Mouse (Mus musculus): ENCODE data around the gene Hoxc10. TPM values are rescaled to one million over a fixed set of nuclear protein-coding genes. Genes with fewer than 3 reads are reported as not detected.

Gene Hoxc10
- polyA plus RNA-seq, 1 experiment = 16.4 TPM

DNA sequence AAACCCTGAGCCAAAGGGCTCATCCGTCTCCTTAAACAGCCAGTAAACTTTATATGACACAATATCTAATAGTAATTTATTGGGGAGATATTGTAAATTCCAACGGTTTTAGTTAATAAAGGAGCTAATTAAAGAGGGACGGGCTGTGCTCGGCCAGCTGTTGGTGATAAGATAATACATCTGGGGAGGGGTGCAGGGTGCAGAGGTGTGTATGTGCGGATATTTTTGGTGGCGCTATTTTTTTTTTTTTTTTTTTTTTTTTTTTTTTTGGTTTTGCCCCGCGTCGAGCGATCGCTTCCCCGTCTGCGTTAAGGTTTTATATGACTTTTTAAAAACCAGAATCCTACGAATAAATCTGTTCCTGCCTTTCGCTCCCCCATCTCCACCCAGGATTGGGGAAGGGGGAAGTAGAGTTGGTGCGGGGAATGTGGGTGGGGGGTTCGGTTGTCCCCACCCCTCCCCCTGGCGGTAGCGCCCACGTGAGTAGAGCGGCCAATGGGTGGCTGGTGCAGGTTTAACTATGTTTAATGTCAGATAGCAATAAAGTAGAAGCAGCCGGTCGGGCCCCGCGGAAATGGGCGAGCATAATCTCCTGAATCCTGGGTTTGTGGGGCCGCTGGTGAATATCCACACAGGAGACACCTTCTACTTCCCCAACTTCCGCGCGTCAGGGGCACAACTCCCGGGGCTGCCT is 30.2 kb upstream of the Hoxc10 start, which contains the start of gene Hoxc12:
Gene Hoxc12, plus strand, starts transcription at position 479 of the 694 bp plus-strand sequence.
- WGBS = 5% methylated on average over 31 of the region's 31 CpGs
- peaks cover 20% of the 10 kb centered on the region for H3K27me3 ChIP-seq (replicated peaks; ENCODE audit: control insufficient read depth, insufficient read depth, low read length)
- TF ChIP-seq CTCF (conservative IDR thresholded peaks at IDR 0.05; ENCODE audit: insufficient read depth, insufficient read length, low read depth, low read length) (no peak), POLR2A (IDR thresholded peaks at IDR 0.05; ENCODE audit: low read depth, low read length) (no peak)

GRCm38 (mm10) chr15:102937036-102937666 is 29.4 kb upstream of the Hoxc10 start:
- Histone ChIP-seq H3K27ac (ENCODE audit: insufficient read depth, low read depth, low read length) (no peak overlapping the region), H3K4me1 (ENCODE audit: control insufficient read depth, insufficient read depth, low read length) (no peaks in the 10 kb centered on the region), H3K27me3 (replicated peaks; ENCODE audit: control insufficient read depth, insufficient read depth, low read length) (peaks cover 20% of the 10 kb centered on the region), H3K36me3 (ENCODE audit: control insufficient read depth, insufficient read depth, low read length) (no peaks in the 10 kb centered on the region), H3K4me3 (ENCODE audit: insufficient read depth, low read depth, low read length) (no peak overlapping the region)
- WGBS = 4% methylated on average over 50 of the region's 50 CpGs
- DNase-seq = no peak
- TF ChIP-seq POLR2A (IDR thresholded peaks at IDR 0.05; ENCODE audit: low read depth, low read length) (no peak), CTCF (conservative IDR thresholded peaks at IDR 0.05; ENCODE audit: insufficient read depth, insufficient read length, low read depth, low read length) (no peak)

More for the DNA sequence above, 30.2 kb upstream of the Hoxc10 start, which contains the start of gene Hoxc12:
- H3K36me3 ChIP-seq (ENCODE audit: control insufficient read depth, insufficient read depth, low read length) = no peaks in the 10 kb centered on the region
- H3K27ac ChIP-seq (ENCODE audit: insufficient read depth, low read depth, low read length) = no peak within 1 kb of the TSS
- no peaks in the 10 kb centered on the region for H3K4me1 ChIP-seq (ENCODE audit: control insufficient read depth, insufficient read depth, low read length)
- no peak within 1 kb of the TSS for H3K4me3 ChIP-seq (ENCODE audit: insufficient read depth, low read depth, low read length)
- no peak for DNase-seq

DNA sequence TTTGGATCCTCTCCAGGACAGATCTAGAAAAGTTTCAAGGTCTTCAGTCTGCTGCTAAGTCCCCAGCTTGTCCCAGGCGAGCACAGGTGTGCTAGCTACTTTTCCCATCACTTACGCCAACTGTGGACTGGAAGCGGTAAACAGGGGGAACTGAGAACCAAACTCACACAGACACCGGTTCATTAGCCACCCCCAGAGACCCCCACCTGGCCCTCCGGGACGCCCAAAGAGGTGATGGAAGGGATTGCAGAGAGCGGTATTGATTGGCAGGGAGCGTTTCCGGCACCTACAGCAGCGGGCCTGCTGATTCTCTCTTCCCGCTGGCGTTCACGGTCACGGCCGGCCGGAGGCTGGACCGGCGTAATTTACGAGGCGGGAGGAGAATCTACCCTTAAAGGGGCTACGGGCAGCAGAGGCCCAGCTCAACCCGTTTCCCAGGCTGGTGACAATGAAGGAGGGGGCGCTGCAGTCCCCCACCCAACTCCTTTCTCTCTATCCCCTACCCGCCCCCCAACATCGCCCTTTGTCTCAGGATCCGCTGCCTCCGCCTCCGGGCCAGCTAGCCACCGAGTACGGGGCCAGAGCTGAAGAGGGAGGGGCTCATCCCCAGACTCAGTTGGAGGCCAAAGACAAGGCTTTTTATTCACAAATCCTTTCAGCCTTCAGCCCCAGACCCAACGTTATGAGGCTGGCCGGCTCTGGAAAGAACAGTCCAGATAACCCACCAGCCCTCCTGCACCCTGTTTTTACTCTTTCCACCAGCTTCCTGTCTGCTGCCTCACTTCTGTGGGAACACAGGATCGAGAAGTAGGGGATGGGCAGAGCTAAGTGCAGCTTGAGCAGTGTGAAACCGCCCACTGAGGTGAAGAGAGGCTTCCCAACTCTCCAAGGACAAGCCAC is 27.1 kb upstream of the Hoxc10 start:
- no peak overlapping the region for H3K27ac ChIP-seq (ENCODE audit: insufficient read depth, low read depth, low read length)
- H3K36me3 ChIP-seq (ENCODE audit: control insufficient read depth, insufficient read depth, low read length) = no peaks in the 10 kb centered on the region
- no peak for DNase-seq
- TF ChIP-seq POLR2A (IDR thresholded peaks at IDR 0.05; ENCODE audit: low read depth, low read length) (no peak), CTCF (conservative IDR thresholded peaks at IDR 0.05; ENCODE audit: insufficient read depth, insufficient read length, low read depth, low read length) (no peak)
- H3K4me1 ChIP-seq (ENCODE audit: control insufficient read depth, insufficient read depth, low read length) = no peaks in the 10 kb centered on the region
- H3K4me3 ChIP-seq (ENCODE audit: insufficient read depth, low read depth, low read length) = no peak overlapping the region
- WGBS = 8% methylated on average over 34 of the region's 34 CpGs
- H3K27me3 ChIP-seq (replicated peaks; ENCODE audit: control insufficient read depth, insufficient read depth, low read length) = peaks cover 20% of the 10 kb centered on the region

DNA sequence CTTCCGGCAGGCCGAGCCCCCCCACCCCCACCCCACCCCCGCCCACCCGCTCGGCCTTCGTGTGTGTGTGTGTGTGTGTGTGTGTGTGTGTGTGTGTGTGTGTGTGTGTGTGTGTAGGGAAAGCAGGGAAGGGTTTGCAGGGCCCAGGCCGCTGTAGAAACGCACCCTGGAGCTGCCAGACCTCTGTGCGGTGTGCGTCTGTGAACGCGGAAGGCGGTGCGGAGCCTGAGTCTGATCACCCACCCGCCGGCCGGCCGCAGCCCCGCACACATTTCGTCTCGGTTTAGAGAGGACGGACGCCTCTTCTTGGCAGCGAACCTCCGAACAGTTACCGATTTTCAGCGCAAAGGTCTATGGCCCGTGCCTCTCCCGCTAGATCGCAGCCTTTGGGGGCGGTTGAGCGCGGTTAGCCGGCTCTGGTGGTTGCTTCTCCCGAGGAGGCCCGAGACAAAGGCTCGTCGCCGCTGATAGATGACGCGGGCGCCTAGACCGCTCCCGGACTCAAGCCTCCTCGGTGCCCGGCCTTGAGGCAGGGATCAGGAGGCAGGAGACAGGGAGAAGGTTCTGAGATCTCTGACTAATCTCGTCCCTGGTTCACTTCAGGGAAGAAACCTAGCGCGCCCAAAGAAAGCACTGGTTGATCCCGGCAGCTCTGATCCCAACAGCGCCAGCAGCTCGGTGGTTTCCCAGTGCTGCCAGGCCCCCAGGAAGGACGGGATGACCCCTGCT is 23.7 kb upstream of the Hoxc10 start:
- no peak overlapping the region for H3K4me3 ChIP-seq (ENCODE audit: insufficient read depth, low read depth, low read length)
- H3K36me3 ChIP-seq (ENCODE audit: control insufficient read depth, insufficient read depth, low read length) = no peaks in the 10 kb centered on the region
- 3% methylated on average over 53 of the region's 53 CpGs for WGBS
- TF ChIP-seq POLR2A (IDR thresholded peaks at IDR 0.05; ENCODE audit: low read depth, low read length) (no peak), CTCF (conservative IDR thresholded peaks at IDR 0.05; ENCODE audit: insufficient read depth, insufficient read length, low read depth, low read length) (no peak)
- DNase-seq = no peak
- no peaks in the 10 kb centered on the region for H3K4me1 ChIP-seq (ENCODE audit: control insufficient read depth, insufficient read depth, low read length)
- no peak overlapping the region for H3K27ac ChIP-seq (ENCODE audit: insufficient read depth, low read depth, low read length)
- peaks cover 14% of the 10 kb centered on the region for H3K27me3 ChIP-seq (replicated peaks; ENCODE audit: control insufficient read depth, insufficient read depth, low read length)

DNA sequence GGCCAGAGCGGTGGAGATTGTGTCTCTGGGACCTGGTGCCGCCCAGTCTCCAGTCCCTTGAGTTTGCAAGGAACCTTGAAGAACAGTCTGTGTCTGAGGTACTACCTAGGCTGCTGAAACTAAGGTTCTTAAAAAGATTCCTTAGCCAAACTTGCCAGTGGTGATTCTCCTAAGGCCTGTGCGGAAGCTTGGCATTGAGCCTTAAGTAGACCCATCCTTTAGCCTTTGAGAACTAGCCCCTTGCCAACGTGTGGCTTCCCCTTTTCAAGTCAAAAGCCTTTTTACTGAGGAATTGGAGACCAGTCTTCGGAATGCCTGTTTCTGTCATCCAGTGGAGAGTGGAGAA is 23.2 kb upstream of the Hoxc10 start:
- TF ChIP-seq CTCF (conservative IDR thresholded peaks at IDR 0.05; ENCODE audit: insufficient read depth, insufficient read length, low read depth, low read length) (no peak), POLR2A (IDR thresholded peaks at IDR 0.05; ENCODE audit: low read depth, low read length) (no peak)
- 30% methylated on average over 5 of the region's 5 CpGs for WGBS
- Histone ChIP-seq H3K27me3 (replicated peaks; ENCODE audit: control insufficient read depth, insufficient read depth, low read length) (peaks cover 10% of the 10 kb centered on the region), H3K4me3 (ENCODE audit: insufficient read depth, low read depth, low read length) (no peak overlapping the region), H3K36me3 (ENCODE audit: control insufficient read depth, insufficient read depth, low read length) (no peaks in the 10 kb centered on the region), H3K4me1 (ENCODE audit: control insufficient read depth, insufficient read depth, low read length) (no peaks in the 10 kb centered on the region), H3K27ac (ENCODE audit: insufficient read depth, low read depth, low read length) (no peak overlapping the region)
- no peak for DNase-seq

DNA sequence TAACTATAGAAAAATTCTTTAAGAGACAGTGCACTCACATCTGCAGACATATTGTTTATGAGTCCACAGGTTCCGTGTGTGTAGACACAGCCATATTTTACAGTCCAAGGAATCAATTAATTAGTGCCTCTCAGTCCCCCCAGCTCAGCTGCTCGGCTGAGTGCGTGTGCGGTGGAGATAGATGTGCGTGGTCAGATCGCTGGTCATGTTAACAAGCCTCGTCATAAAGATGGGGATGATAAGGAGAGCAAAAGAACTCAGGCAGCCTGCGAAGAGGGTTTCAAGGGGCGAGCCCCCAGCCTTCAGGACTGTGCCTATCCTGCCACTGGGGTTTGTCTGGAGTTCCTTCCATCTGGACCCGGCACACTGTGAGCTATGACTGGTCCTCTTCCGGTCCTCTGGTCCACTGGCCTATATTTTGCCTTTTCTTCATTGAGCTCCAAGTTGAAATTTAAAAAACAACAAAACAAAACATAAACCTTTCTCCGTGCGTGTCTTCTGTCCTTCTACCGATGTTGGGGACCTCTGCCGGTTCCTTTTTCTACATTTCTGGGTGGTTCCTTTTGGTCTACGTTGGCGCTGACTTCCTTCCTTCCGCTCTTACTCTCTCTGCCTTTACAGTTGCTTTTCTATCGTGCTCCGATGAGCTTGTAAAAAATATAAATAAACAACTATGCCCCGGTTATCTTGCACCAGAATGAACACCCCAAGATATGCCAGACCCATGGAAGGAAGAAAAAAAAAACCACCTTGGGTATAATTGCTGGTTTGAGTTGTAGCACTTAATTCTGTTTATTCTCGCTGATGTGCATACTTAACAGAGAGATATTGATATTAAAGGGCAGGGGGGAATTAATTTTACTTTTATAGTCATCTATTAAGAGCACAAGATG is 21.2 kb upstream of the Hoxc10 start:
- DNase-seq = no peak
- 31% methylated on average over 22 of the region's 22 CpGs for WGBS
- TF ChIP-seq CTCF (conservative IDR thresholded peaks at IDR 0.05; ENCODE audit: insufficient read depth, insufficient read length, low read depth, low read length) = no peak
- no peak for TF ChIP-seq POLR2A (IDR thresholded peaks at IDR 0.05; ENCODE audit: low read depth, low read length)

More for the DNA sequence above, 21.2 kb upstream of the Hoxc10 start:
- Histone ChIP-seq H3K4me1 (ENCODE audit: control insufficient read depth, insufficient read depth, low read length) (no peaks in the 10 kb centered on the region), H3K27ac (ENCODE audit: insufficient read depth, low read depth, low read length) (no peak overlapping the region), H3K27me3 (replicated peaks; ENCODE audit: control insufficient read depth, insufficient read depth, low read length) (peaks cover 10% of the 10 kb centered on the region), H3K4me3 (ENCODE audit: insufficient read depth, low read depth, low read length) (no peak overlapping the region), H3K36me3 (ENCODE audit: control insufficient read depth, insufficient read depth, low read length) (no peaks in the 10 kb centered on the region)

All from kidney, adult 2 months (tissue).